Mouse (Mus musculus): Measurements from ENCODE around the gene Arhgef12. TPM values are rescaled to one million over a fixed set of nuclear protein-coding genes. Genes with fewer than 3 reads are reported as not detected.

Gene Arhgef12
- 13.9 and 17.2 TPM in 2 replicates for polyA plus RNA-seq (2015; fragmentation: Nextera tagmentation; extraction: Ambion mirVana)

GRCm38 (mm10) chr9:43107187-43107517, at the start of gene Arhgef12:
Arhgef12 (minus strand) TSS chr9:43107239.
- DNase-seq (ENCODE audit: low spot score), result peak; percentile 93
- WGBS, result 14% methylated on average over 10 of the region's 10 CpGs
- H3K9ac ChIP-seq (replicated peaks; ENCODE audit: low read depth), result peak within 1 kb of the TSS; percentile 87
- no peaks in the 10 kb centered on the region for H3K27me3 ChIP-seq (replicated peaks; ENCODE audit: insufficient read depth, low read length)
- H3K9me3 ChIP-seq (ENCODE audit: low read length), result no peaks in the 10 kb centered on the region
- peak within 1 kb of the TSS; percentile 97 for H3K27ac ChIP-seq (ENCODE audit: low read length)
- no peaks in the 10 kb centered on the region for H3K36me3 ChIP-seq (ENCODE audit: insufficient read depth, low read length)
- H3K4me1 ChIP-seq (ENCODE audit: insufficient read depth, low read depth, low read length), result peaks cover 6% of the 10 kb centered on the region; the same call in 1 of the 2 replicates
- TF ChIP-seq CTCF (IDR thresholded peaks at IDR 0.05), result peak; percentile 77
- 0 out of 2 replicates have a peak, but pooled peaks have one; percentile 44 for TF ChIP-seq EP300 (IDR thresholded peaks at IDR 0.05)
- H3K4me3 ChIP-seq (ENCODE audit: low read depth, low read length), result peak within 1 kb of the TSS; percentile 95
- ATAC-seq, result no peak
- H3K4me2 ChIP-seq (replicated peaks; ENCODE audit: low read depth, low read length), result peak within 1 kb of the TSS; percentile 78

GRCm38 (mm10) chr9:43155960-43156359, 48.9 kb upstream of the Arhgef12 start:
- no peaks in the 10 kb centered on the region for H3K4me1 ChIP-seq (ENCODE audit: insufficient read depth, low read depth, low read length)
- H3K9me3 ChIP-seq (ENCODE audit: low read length), result no peaks in the 10 kb centered on the region
- TF ChIP-seq CTCF (IDR thresholded peaks at IDR 0.05) (no peak), EP300 (IDR thresholded peaks at IDR 0.05) (no peak)
- H3K4me2 ChIP-seq (replicated peaks; ENCODE audit: low read depth, low read length), result no peak overlapping the region
- DNase-seq (ENCODE audit: low spot score), result no peak
- WGBS, result 47% methylated on average over 6 of the region's 6 CpGs
- H3K9ac ChIP-seq (replicated peaks; ENCODE audit: low read depth), result no peak overlapping the region
- H3K27me3 ChIP-seq (replicated peaks; ENCODE audit: insufficient read depth, low read length), result no peaks in the 10 kb centered on the region
- no peaks in the 10 kb centered on the region for H3K36me3 ChIP-seq (ENCODE audit: insufficient read depth, low read length)
- H3K27ac ChIP-seq (ENCODE audit: low read length), result no peak overlapping the region
- ATAC-seq, result no peak
- no peak overlapping the region for H3K4me3 ChIP-seq (ENCODE audit: low read depth, low read length)

- no peak overlapping the region for H3K9ac ChIP-seq (replicated peaks; ENCODE audit: low read depth)
- no peak overlapping the region for H3K4me3 ChIP-seq (ENCODE audit: low read depth, low read length)
- no peaks in the 10 kb centered on the region for H3K9me3 ChIP-seq (ENCODE audit: low read length)
- H3K36me3 ChIP-seq (ENCODE audit: insufficient read depth, low read length), result no peaks in the 10 kb centered on the region
- ATAC-seq, result no peak
- TF ChIP-seq CTCF (IDR thresholded peaks at IDR 0.05) (no peak), EP300 (IDR thresholded peaks at IDR 0.05) (no peak)
- H3K4me1 ChIP-seq (ENCODE audit: insufficient read depth, low read depth, low read length), result 0 out of 2 replicates have a peak, but pooled peaks cover 4% of the 10 kb centered on the region
- 57% methylated on average over 6 of the region's 6 CpGs for WGBS
- H3K4me2 ChIP-seq (replicated peaks; ENCODE audit: low read depth, low read length), result no peak overlapping the region
- peak; percentile 36 for DNase-seq (ENCODE audit: low spot score)
- H3K27me3 ChIP-seq (replicated peaks; ENCODE audit: insufficient read depth, low read length), result no peaks in the 10 kb centered on the region
- no peak overlapping the region for H3K27ac ChIP-seq (ENCODE audit: low read length)
Measured at GRCm38 (mm10) chr9:43151779-43152178, 44.7 kb upstream of the Arhgef12 start.

GRCm38 (mm10) chr9:43150957-43151356, 43.9 kb upstream of the Arhgef12 start:
- DNase-seq (ENCODE audit: low spot score) (no peak), ATAC-seq (no peak)
- Histone ChIP-seq H3K36me3 (ENCODE audit: insufficient read depth, low read length) (no peaks in the 10 kb centered on the region), H3K9ac (replicated peaks; ENCODE audit: low read depth) (no peak overlapping the region), H3K27ac (ENCODE audit: low read length) (no peak overlapping the region), H3K4me1 (ENCODE audit: insufficient read depth, low read depth, low read length) (0 out of 2 replicates have a peak, but pooled peaks cover 4% of the 10 kb centered on the region), H3K4me3 (ENCODE audit: low read depth, low read length) (no peak overlapping the region), H3K9me3 (ENCODE audit: low read length) (no peaks in the 10 kb centered on the region), H3K27me3 (replicated peaks; ENCODE audit: insufficient read depth, low read length) (no peaks in the 10 kb centered on the region), H3K4me2 (replicated peaks; ENCODE audit: low read depth, low read length) (no peak overlapping the region)
- no peak for TF ChIP-seq CTCF (IDR thresholded peaks at IDR 0.05)
- no peak for TF ChIP-seq EP300 (IDR thresholded peaks at IDR 0.05)
- WGBS, result 38% methylated on average over 9 of the region's 9 CpGs

- TF ChIP-seq EP300 (IDR thresholded peaks at IDR 0.05) (no peak), CTCF (IDR thresholded peaks at IDR 0.05) (no peak)
- Histone ChIP-seq H3K4me1 (ENCODE audit: insufficient read depth, low read depth, low read length) (0 out of 2 replicates have a peak, but pooled peaks cover 4% of the 10 kb centered on the region), H3K4me3 (ENCODE audit: low read depth, low read length) (no peak overlapping the region), H3K4me2 (replicated peaks; ENCODE audit: low read depth, low read length) (no peak overlapping the region), H3K36me3 (ENCODE audit: insufficient read depth, low read length) (no peaks in the 10 kb centered on the region), H3K9ac (replicated peaks; ENCODE audit: low read depth) (no peak overlapping the region), H3K9me3 (ENCODE audit: low read length) (no peaks in the 10 kb centered on the region), H3K27ac (ENCODE audit: low read length) (no peak overlapping the region), H3K27me3 (replicated peaks; ENCODE audit: insufficient read depth, low read length) (no peaks in the 10 kb centered on the region)
- no peak for ATAC-seq
- DNase-seq (ENCODE audit: low spot score), result peak; percentile 24
- 6% methylated on average over 10 of the region's 10 CpGs for WGBS
Measured at GRCm38 (mm10) chr9:43150075-43150474, 43.0 kb upstream of the Arhgef12 start.

GRCm38 (mm10) chr9:43149498-43149897, 42.5 kb upstream of the Arhgef12 start:
- H3K4me1 ChIP-seq (ENCODE audit: insufficient read depth, low read depth, low read length), result 0 out of 2 replicates have a peak, but pooled peaks cover 4% of the 10 kb centered on the region
- TF ChIP-seq EP300 (IDR thresholded peaks at IDR 0.05), result no peak
- TF ChIP-seq CTCF (IDR thresholded peaks at IDR 0.05), result no peak
- DNase-seq (ENCODE audit: low spot score) (no peak), ATAC-seq (no peak)
- no peak overlapping the region for H3K27ac ChIP-seq (ENCODE audit: low read length)
- no peaks in the 10 kb centered on the region for H3K36me3 ChIP-seq (ENCODE audit: insufficient read depth, low read length)
- no peaks in the 10 kb centered on the region for H3K27me3 ChIP-seq (replicated peaks; ENCODE audit: insufficient read depth, low read length)
- no peak overlapping the region for H3K4me3 ChIP-seq (ENCODE audit: low read depth, low read length)
- no peak overlapping the region for H3K9ac ChIP-seq (replicated peaks; ENCODE audit: low read depth)
- H3K9me3 ChIP-seq (ENCODE audit: low read length), result no peaks in the 10 kb centered on the region
- no peak overlapping the region for H3K4me2 ChIP-seq (replicated peaks; ENCODE audit: low read depth, low read length)
- WGBS, result 79% methylated on average over 3 of the region's 3 CpGs

- ATAC-seq, result no peak
- Histone ChIP-seq H3K27ac (ENCODE audit: low read length) (no peak overlapping the region), H3K9ac (replicated peaks; ENCODE audit: low read depth) (no peak overlapping the region), H3K4me2 (replicated peaks; ENCODE audit: low read depth, low read length) (no peak overlapping the region), H3K27me3 (replicated peaks; ENCODE audit: insufficient read depth, low read length) (no peaks in the 10 kb centered on the region), H3K36me3 (ENCODE audit: insufficient read depth, low read length) (no peaks in the 10 kb centered on the region), H3K4me1 (ENCODE audit: insufficient read depth, low read depth, low read length) (0 out of 2 replicates have a peak, but pooled peaks cover 3% of the 10 kb centered on the region), H3K4me3 (ENCODE audit: low read depth, low read length) (no peak overlapping the region), H3K9me3 (ENCODE audit: low read length) (no peaks in the 10 kb centered on the region)
- no peak for DNase-seq (ENCODE audit: low spot score)
- 80% methylated on average over 4 of the region's 4 CpGs for WGBS
- TF ChIP-seq CTCF (IDR thresholded peaks at IDR 0.05), result no peak
- TF ChIP-seq EP300 (IDR thresholded peaks at IDR 0.05), result no peak
Measured at GRCm38 (mm10) chr9:43145196-43145595, 38.2 kb upstream of the Arhgef12 start.
